Mouse (Mus musculus) ES-Bruce4 (cell line): ENCODE measurements around the gene Gp6.

ENCODE experiments used
- CTCF ChIP-seq: IDR thresholded peaks from one replicate; pipeline ENCODE4 v1.8.1; 2011; ENCODE audit warnings: low read depth, low read length
- POLR2A ChIP-seq: IDR thresholded peaks from one replicate; pipeline ENCODE4 v1.8.1; 2011; ENCODE audit warnings: low read length; ENCODE audit not compliant: insufficient read depth

- TF ChIP-seq CTCF, result no peak
- no peak for TF ChIP-seq POLR2A
These were observed 22.1 kb upstream of the Gp6 start for GRCm38 (mm10) chr7:4419681-4420080.
